ENCODE assay signal across 9 mouse cellular contexts in the genomic region with DNA sequence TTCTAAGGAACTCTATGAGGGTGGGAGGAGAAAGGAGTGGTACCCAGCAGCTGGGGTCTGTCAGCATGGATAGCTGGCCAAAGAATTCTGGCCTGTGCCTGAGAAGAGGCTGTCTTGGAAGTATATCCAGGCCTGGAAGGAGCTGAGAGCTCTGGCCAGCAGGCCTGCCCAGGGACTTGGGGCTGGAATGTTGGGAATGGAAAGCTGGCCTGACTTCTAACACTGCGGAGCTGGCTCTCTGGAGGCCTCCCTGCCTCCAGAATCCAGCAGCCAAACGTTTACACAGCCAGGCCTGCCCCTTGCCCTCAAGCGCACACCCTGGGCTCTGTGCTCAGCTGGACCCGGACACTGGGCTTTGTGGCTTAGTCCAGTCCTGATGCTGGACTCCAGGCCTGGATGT. TPM values are rescaled to one million over a fixed set of nuclear protein-coding genes. Genes with fewer than 3 reads are reported as not detected.
DNase-seq lines count a peak whose midpoint lies in the region; ATAC-seq lines count a peak whose summit lies in the region.
"Had no signal": no experiment of that assay in that cellular context is flagged by ENCODE, and none has a peak within 500 bp of the region (broad histone marks: within the 10 kb centered on the region; RNA-seq: fewer than 3 reads in every experiment).

No protein-coding gene starts in this region.

- 31% methylated on average over 4 of the region's 4 CpGs for WGBS in limb, embryonic 15.5 days

- ATAC-seq in limb, embryonic 15.5 days (ENCODE audit: insufficient number of reproducible peaks, low FRiP score, low TSS enrichment, low read depth): peak; percentile 76
- no peak for ATAC-seq in megakaryocyte-erythroid progenitor cell, adult 5-6 weeks (replicated peaks; ENCODE audit: low FRiP score, low TSS enrichment, poor library complexity, severe bottlenecking)

- no peaks in the 10 kb centered on the region for H3K36me3 ChIP-seq in limb, embryonic 15.5 days

- no peaks in the 10 kb centered on the region for H3K9me3 ChIP-seq in limb, embryonic 15.5 days

- H3K4me2 ChIP-seq in limb, embryonic 15.5 days: no peak overlapping the region

- peak overlapping the region; percentile 35 for H3K27ac ChIP-seq in limb, embryonic 15.5 days

- H3K9ac ChIP-seq in limb, embryonic 15.5 days: no peak overlapping the region

- peak; percentile 64 for DNase-seq in adipocyte (ENCODE audit: low spot score)
- peak; percentile 88 for DNase-seq in fibroblast of lung, adult 2 months (ENCODE audit: low read depth)
- peak; percentile 68 to 76 for DNase-seq in heart, postnatal 14 days
- no peak for DNase-seq in cerebellum, adult 9-11 months
- no peak for DNase-seq in B cell, adult 2 months
- DNase-seq in neural tube, embryonic 10.5 days (ENCODE audit: extremely low spot score, low spot score): no peak

- no peaks in the 10 kb centered on the region for H3K27me3 ChIP-seq in limb, embryonic 15.5 days

- H3K4me3 ChIP-seq in limb, embryonic 15.5 days: no peak overlapping the region
- H3K4me3 ChIP-seq: erythroblast, embryonic 14.5 days had no signal

- H3K4me1 ChIP-seq in limb, embryonic 15.5 days: peaks cover 36% of the 10 kb centered on the region

- intact Hi-C loops in heart, postnatal 14 days (cut with DNase I): no loop called here

RNA-seq across cellular contexts. Expression of a gene that starts 34.5 kb away (rescaled TPM):
- 1 to 10 TPM; 3.0 to 3.3 TPM for total RNA-seq in heart, postnatal 14 days (2021)
- 63.5 and 67.2 TPM in 2 replicates for polyA plus RNA-seq in limb, embryonic 15.5 days (2015; fragmentation: Nextera tagmentation; extraction: Ambion mirVana)
- not detected in 2 replicates for total RNA-seq in megakaryocyte-erythroid progenitor cell, adult 5-6 weeks (2014; fragmentation: Nextera tagmentation)
- total RNA-seq in megakaryocyte-erythroid progenitor cell, adult 5-6 weeks (2017): not detected in 2 replicates
- polyA plus RNA-seq: erythroblast, embryonic 14.5 days had no signal

Comparison
In these comparisons a context has a peak if more than half of its experiments do, and no peak if none do; other contexts are left out.
1. DNase-seq: peak in adipocyte (single experiment), fibroblast of lung, adult 2 months (single experiment) and heart, postnatal 14 days (2 of 2); none in cerebellum, adult 9-11 months (single experiment), B cell, adult 2 months (0 of 2) and neural tube, embryonic 10.5 days (single experiment).